8 mouse cellular contexts compared by ENCODE assay signal in the genomic region with DNA sequence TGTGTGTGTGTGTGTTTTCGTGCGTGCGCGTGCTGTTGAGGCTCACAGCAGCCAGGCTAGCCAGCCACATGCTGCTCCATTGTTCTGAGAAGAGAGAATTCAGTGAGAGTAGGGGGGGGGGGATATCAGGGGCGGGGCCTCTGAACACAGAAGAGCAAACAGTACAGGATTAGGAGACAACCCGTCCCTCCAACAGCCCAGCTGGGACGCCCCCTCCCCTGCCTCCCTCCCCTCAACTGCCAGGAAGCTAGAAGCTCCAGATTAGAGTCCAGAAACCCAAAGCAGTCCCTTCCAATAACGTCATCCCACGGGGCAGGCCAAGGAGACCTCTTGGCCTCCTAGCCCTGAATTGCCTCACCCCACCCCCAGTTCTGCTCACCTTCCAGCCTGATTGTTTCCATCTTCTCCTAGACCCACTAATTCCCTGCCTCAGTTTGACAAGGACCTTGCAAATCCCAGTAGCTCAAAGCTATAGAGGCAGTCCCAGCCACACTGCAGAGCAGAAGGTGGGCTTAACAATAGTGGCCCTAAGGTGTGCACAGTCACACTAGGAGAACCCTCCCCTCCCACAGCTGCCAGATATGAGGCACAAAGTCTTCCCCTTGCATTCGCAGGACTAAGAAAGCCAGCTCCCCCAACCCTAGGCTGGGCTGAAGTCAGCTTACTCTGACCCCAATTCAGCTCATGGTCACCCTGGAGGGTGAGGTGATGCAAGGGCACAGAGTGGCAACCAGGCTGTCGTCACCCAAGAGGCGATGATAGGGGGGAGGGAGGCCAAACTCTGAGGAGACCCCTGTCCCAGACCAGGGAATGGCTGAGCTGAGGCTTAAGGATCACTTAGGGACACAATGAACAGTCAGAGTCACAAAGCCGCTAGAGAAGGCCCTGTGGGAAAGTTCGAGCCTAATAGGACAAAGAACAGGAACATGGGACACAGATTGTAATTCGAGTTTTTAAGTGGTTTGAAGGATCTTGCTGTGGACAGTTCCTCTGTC. TPM values are rescaled to one million over a fixed set of nuclear protein-coding genes. Genes with fewer than 3 reads are reported as not detected.
A peak's percentile ranks its signal among the peaks of the same experiment; 100 is the strongest.
DNase-seq lines count a peak whose midpoint lies in the region; ATAC-seq and TF ChIP-seq lines count a peak whose summit lies in the region.

No protein-coding gene starts in this region.

- peak overlapping the region; percentile 76 for H3K9ac ChIP-seq in forebrain, postnatal 0 days
- H3K9ac ChIP-seq in liver, postnatal 0 days (replicated peaks), result peak overlapping the region; percentile 83

- peak; percentile 61 for ATAC-seq in forebrain, postnatal 0 days
- no peak for ATAC-seq in liver, postnatal 0 days
- ATAC-seq in activated CD4-positive, CD25-positive, alpha-beta regulatory T cell, adult 4 months, result no peak

- no peak for TF ChIP-seq EP300 in liver, postnatal 0 days (IDR thresholded peaks at IDR 0.05; ENCODE audit: low read depth)

- no peaks in the 10 kb centered on the region for H3K9me3 ChIP-seq in forebrain, postnatal 0 days (ENCODE audit: low read length)
- H3K9me3 ChIP-seq in liver, postnatal 0 days (ENCODE audit: low read length), result no peaks in the 10 kb centered on the region

- H3K27me3 ChIP-seq in forebrain, postnatal 0 days (ENCODE audit: insufficient read depth, low read length), result no peaks in the 10 kb centered on the region
- no peaks in the 10 kb centered on the region for H3K27me3 ChIP-seq in liver, postnatal 0 days (ENCODE audit: insufficient read depth, low read length)

- intact Hi-C loops in gastrocnemius, adult 2 months (cut with DNase I), result no loop called here
- intact Hi-C loops in gastrocnemius, postnatal 14 days (cut with DNase I; ENCODE audit: low total_unique reads), result no loop called here

- peak overlapping the region; percentile 79 for H3K4me2 ChIP-seq in forebrain, postnatal 0 days (ENCODE audit: low read depth)
- peak overlapping the region; percentile 80 for H3K4me2 ChIP-seq in liver, postnatal 0 days (ENCODE audit: low read depth, low read length)

- TF ChIP-seq CTCF in gastrocnemius, adult 2 months (IDR thresholded peaks at IDR 0.05), result no peak
- no peak for TF ChIP-seq CTCF in forebrain, postnatal 0 days (IDR thresholded peaks at IDR 0.05; ENCODE audit: low read depth)
- no peak for TF ChIP-seq CTCF in liver, postnatal 0 days (IDR thresholded peaks at IDR 0.05; ENCODE audit: low read depth)

- H3K4me1 ChIP-seq in forebrain, postnatal 0 days (ENCODE audit: insufficient read depth), result peaks cover 25% of the 10 kb centered on the region
- H3K4me1 ChIP-seq in liver, postnatal 0 days (ENCODE audit: insufficient read depth), result peaks cover 70% of the 10 kb centered on the region

- peak overlapping the region; percentile 94 for H3K4me3 ChIP-seq in gastrocnemius, adult 2 months
- peak overlapping the region; percentile 73 for H3K4me3 ChIP-seq in forebrain, postnatal 0 days (ENCODE audit: low read depth, low read length)
- peak overlapping the region; percentile 77 for H3K4me3 ChIP-seq in liver, postnatal 0 days (ENCODE audit: low read depth, low read length)

- peak overlapping the region; percentile 87 for H3K27ac ChIP-seq in gastrocnemius, adult 2 months
- peak overlapping the region; percentile 59 for H3K27ac ChIP-seq in forebrain, postnatal 0 days (ENCODE audit: low read depth, low read length)
- H3K27ac ChIP-seq in liver, postnatal 0 days (ENCODE audit: low read depth), result peak overlapping the region; percentile 95

- H3K36me3 ChIP-seq in forebrain, postnatal 0 days (ENCODE audit: insufficient read depth), result 0 out of 2 replicates have a peak, but pooled peaks cover 6% of the 10 kb centered on the region
- peaks cover 19% of the 10 kb centered on the region for H3K36me3 ChIP-seq in liver, postnatal 0 days (replicated peaks; ENCODE audit: insufficient read depth, low read length)

- 8% methylated on average over 15 of the region's 15 CpGs for WGBS in forebrain, postnatal 0 days
- WGBS in liver, postnatal 0 days (ENCODE audit: insufficient replicate concordance), result 21% methylated on average over 14 of the region's 15 CpGs

- DNase-seq in gastrocnemius, adult 2 months, result no peak
- no peak for DNase-seq in gastrocnemius, postnatal 14 days
- peak; percentile 51 for DNase-seq in MN1 (ENCODE audit: low spot score)
- DNase-seq in forebrain, postnatal 0 days, result peak; percentile 60
- DNase-seq in liver, postnatal 0 days, result peak; percentile 47
- no peak for DNase-seq in spleen, postnatal 36 days (ENCODE audit: low spot score in 2 of 2)
- no peak for DNase-seq in layer of hippocampus, postnatal 25 days (ENCODE audit: extremely low spot score in 1 of 2, low spot score in 1 of 2)

RNA-seq across cellular contexts. Expression of gene Carhsp1, which starts 1.6 kb away (rescaled TPM):
- 1 to 10 TPM; 5.8 to 8.7 TPM for total RNA-seq in gastrocnemius, adult 2 months (2021)
- total RNA-seq in gastrocnemius, postnatal 14 days (2021), result 10 to 100 TPM; 12.7 to 13.2 TPM
- total RNA-seq in forebrain, postnatal 0 days (2014; rRNA removed), result 144 and 155 TPM in 2 replicates
- polyA plus RNA-seq in forebrain, postnatal 0 days (2015; fragmentation: Nextera tagmentation; extraction: Ambion mirVana), result 135 and 142 TPM in 2 replicates
- polyA plus RNA-seq in liver, postnatal 0 days (2015; fragmentation: Nextera tagmentation; extraction: Ambion mirVana), result 65.4 and 71.2 TPM in 2 replicates
- polyA plus RNA-seq in activated CD4-positive, CD25-positive, alpha-beta regulatory T cell, adult 4 months (2017; shearing (Covaris generic)), result 10 to 100 TPM; 25.6 to 32.1 TPM
- total RNA-seq in layer of hippocampus, postnatal 25 days (2021), result 10 to 100 TPM; 24.0 to 27.4 TPM

RNA-seq across cellular contexts. Expression of gene Gm5767, which starts 10.2 kb away (rescaled TPM):
- total RNA-seq in gastrocnemius, adult 2 months (2021), result not detected
- total RNA-seq in gastrocnemius, postnatal 14 days (2021), result not detected
- total RNA-seq in forebrain, postnatal 0 days (2014; rRNA removed), result not detected in 2 replicates
- not detected in 2 replicates for polyA plus RNA-seq in forebrain, postnatal 0 days (2015; fragmentation: Nextera tagmentation; extraction: Ambion mirVana)
- 0.43 TPM in 1 of 2 replicates, not detected in the other for polyA plus RNA-seq in liver, postnatal 0 days (2015; fragmentation: Nextera tagmentation; extraction: Ambion mirVana)
- polyA plus RNA-seq in activated CD4-positive, CD25-positive, alpha-beta regulatory T cell, adult 4 months (2017; shearing (Covaris generic)), result not detected
- not detected for total RNA-seq in layer of hippocampus, postnatal 25 days (2021)

RNA-seq across cellular contexts. Expression of gene Tmem186, which starts 32.8 kb away (rescaled TPM):
- total RNA-seq in gastrocnemius, adult 2 months (2021), result 10 to 100 TPM; 12.4 to 12.9 TPM
- 10 to 100 TPM in 1 of 2 experiments, 1 to 10 TPM in 1; 9.2 to 10.4 TPM for total RNA-seq in gastrocnemius, postnatal 14 days (2021)
- 19.3 and 22.9 TPM in 2 replicates for total RNA-seq in forebrain, postnatal 0 days (2014; rRNA removed)
- 11.7 and 16.3 TPM in 2 replicates for polyA plus RNA-seq in forebrain, postnatal 0 days (2015; fragmentation: Nextera tagmentation; extraction: Ambion mirVana)
- polyA plus RNA-seq in liver, postnatal 0 days (2015; fragmentation: Nextera tagmentation; extraction: Ambion mirVana), result 6.2 and 7.0 TPM in 2 replicates
- polyA plus RNA-seq in activated CD4-positive, CD25-positive, alpha-beta regulatory T cell, adult 4 months (2017; shearing (Covaris generic)), result 10 to 100 TPM; 12.0 to 12.2 TPM
- 10 to 100 TPM; 11.4 to 11.6 TPM for total RNA-seq in layer of hippocampus, postnatal 25 days (2021)

RNA-seq across cellular contexts. Expression of gene Pmm2, which starts 32.9 kb away (rescaled TPM):
- total RNA-seq in gastrocnemius, adult 2 months (2021), result 10 to 100 TPM; 14.9 to 24.0 TPM
- 10 to 100 TPM; 19.3 to 22.6 TPM for total RNA-seq in gastrocnemius, postnatal 14 days (2021)
- 32.0 and 36.5 TPM in 2 replicates for total RNA-seq in forebrain, postnatal 0 days (2014; rRNA removed)
- 24.6 and 27.3 TPM in 2 replicates for polyA plus RNA-seq in forebrain, postnatal 0 days (2015; fragmentation: Nextera tagmentation; extraction: Ambion mirVana)
- polyA plus RNA-seq in liver, postnatal 0 days (2015; fragmentation: Nextera tagmentation; extraction: Ambion mirVana), result 37.2 and 38.0 TPM in 2 replicates
- polyA plus RNA-seq in activated CD4-positive, CD25-positive, alpha-beta regulatory T cell, adult 4 months (2017; shearing (Covaris generic)), result 100 to 1,000 TPM in 1 of 2 experiments, 10 to 100 TPM in 1; 95.0 to 108 TPM
- total RNA-seq in layer of hippocampus, postnatal 25 days (2021), result 10 to 100 TPM; 27.1 to 35.4 TPM

Comparison
In these comparisons a context has a peak if more than half of its experiments do, and no peak if none do; other contexts are left out.
1. DNase-seq: peak in MN1 (single experiment), forebrain, postnatal 0 days (single experiment) and liver, postnatal 0 days (single experiment); none in gastrocnemius, adult 2 months (single experiment), gastrocnemius, postnatal 14 days (single experiment), spleen, postnatal 36 days (0 of 2) and layer of hippocampus, postnatal 25 days (0 of 2).
2. Peak in every context shown above with its lines, with median percentiles within 50 percentile points of each other: H3K27ac ChIP-seq and H3K4me3 ChIP-seq.